Mouse (Mus musculus): ENCODE results near the gene Krt12.

Krt12 gene

DNA sequence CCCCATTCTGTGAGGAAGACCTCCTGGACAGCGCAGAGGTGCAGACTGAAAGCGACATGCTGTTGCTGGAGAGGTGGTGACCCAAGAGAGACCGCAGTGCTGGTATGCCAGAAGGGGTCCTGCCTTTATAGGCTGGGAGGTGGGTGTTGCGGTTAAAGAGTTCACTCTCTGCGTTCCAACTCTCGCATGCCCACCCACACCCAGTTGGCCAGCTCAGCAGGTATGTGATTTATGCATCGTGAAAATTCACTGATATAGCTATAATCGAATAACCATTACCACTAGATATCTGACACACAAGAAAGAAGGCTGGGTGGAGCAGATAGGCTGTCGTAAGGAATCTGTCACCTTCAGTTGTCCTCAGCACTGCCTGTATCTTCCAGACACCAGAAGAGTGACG, at the start of gene Krt12:
Krt12 (minus strand) TSS at position 101 of the 400 bp plus-strand sequence.
- no peak for DNase-seq

DNA sequence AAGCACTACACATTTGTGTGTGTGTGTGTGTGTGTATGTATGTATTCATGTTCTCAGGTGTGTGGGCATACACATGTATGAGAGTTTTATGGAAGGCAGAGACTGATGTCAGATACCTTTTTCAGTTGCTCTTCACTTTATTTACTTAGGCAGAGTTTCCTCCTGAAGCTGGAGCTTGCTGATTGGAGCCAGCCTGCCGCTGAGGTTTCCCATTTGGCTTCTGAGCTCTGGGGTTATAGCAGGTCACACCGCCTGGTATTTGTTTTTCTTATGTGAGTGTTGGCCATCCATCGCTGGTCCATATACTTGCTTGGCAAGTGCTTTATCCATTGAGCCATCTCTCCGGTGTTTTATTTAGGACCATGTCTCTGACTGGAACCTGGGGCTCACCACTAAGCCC, 47.2 kb upstream of the Krt12 start:
- no peak for DNase-seq

DNA sequence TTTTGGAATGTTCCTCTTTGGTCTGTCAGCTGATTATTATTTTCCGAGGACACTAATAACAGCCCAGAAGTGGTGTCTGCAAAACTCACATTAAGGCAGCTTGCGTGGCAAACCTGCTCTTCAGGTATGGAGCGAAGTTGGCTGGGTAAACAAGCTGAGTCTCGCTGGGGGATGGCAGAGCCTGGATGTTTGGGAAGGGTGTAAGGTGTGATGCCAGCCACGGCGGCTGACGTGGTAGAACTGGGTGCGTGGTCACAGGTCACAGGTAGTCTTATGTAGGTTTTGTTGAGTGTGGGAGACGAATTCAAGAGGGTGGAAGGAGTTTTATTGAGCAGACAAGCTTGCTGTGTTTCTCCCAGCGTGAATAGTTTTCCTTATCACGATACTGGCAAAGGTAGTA, 46.5 kb upstream of the Krt12 start:
- DNase-seq = no peak

DNA sequence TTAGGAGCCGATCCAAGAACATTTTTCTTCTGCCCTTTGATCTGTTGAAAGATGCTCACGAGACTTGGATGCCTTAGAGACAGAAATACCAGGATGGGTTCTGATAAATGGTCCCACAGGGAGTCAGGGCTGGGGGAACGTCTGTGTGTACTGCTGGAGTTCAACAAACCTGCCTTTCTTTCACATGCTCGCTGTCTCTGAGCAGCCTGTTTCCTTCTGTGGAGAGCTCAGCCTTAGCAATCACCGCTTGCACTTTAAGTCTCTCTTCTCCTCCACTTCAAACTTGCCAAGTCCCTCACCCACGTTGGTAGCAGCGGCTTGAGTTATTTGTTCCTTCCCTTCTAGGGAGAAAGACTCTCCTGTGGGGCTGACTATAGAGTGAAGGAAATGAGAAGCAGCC, 44.3 kb upstream of the Krt12 start:
- no peak for DNase-seq

DNA sequence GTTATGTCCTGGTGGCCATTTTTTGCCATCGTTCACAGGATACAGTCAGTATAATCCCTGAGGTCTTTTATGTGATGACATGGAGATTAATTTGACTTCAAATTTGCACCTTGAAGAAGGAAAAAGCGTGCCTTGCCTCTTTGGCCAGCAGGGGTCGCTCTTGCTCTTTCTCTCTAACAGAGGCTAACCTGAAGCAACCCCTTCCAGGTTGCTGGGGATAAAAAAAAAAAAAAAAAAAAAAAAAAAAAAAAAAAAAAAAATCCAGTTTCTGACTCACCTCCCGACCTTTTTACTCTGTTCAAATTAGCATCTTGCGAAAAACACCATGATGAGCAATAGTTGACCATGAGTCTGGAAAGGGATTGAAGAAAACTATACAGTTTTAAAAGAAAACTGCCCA, 42.8 kb upstream of the Krt12 start:
- DNase-seq = peak; percentile 69

DNA sequence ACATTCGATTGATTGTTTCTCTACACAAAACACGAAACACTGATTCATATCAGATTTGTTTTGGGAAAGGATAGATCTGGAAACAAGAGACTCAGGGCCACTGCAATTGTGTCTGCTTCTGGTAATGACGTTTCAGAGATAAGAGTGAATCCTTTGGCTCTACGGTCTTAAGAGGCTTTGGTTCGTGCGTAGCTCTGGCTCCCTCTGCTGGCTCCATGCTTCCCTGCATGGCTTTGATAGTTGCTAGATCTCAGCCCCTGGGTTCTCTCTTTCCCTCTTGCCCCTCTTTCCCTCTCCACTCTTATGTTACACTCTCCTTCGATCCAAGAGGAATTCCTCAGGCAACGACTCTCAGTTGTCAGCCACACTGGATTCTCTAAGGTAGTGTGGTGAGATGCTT, 41.1 kb upstream of the Krt12 start:
- DNase-seq = peak; percentile 20

DNA sequence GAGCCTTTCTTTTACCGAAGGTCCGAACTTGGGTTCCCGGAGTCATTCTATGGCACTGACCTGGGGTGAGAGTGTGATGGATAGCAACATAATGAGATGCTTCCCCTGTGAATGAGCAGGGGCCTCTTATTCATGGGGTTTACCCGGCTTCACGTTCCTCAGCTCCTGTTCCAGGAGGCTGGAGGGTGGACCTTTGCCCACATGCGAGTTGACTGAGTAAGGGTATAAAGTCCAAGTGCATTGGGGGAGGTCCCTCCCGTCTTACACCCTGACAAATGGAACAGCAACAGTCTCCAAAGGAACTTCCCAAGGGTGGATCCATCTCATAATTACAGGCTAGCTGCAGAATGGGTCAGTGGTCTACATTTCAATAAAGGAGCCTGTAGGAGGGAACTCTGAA, 39.7 kb upstream of the Krt12 start:
- no peak for DNase-seq

DNA sequence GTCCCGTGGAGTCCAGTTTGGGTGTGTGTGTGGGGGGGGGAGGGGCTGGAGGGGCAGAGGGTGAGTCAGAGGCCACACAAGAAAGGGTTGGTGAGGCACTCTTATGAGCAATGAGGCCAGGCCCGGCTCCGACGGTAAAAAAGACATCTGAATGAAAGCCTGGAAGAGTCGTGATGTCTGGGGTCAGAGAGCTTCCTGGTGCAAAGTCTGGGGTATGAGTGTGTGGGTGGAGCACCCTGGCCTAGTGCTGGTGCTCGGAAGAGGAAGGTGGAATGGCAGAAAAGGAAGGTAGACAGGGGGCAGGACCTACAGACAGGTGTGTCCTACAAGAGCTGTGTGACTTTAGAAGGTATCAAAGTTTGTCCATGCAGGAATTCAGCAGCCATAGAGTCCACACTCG, 36.8 kb upstream of the Krt12 start:
- DNase-seq = no peak

DNA sequence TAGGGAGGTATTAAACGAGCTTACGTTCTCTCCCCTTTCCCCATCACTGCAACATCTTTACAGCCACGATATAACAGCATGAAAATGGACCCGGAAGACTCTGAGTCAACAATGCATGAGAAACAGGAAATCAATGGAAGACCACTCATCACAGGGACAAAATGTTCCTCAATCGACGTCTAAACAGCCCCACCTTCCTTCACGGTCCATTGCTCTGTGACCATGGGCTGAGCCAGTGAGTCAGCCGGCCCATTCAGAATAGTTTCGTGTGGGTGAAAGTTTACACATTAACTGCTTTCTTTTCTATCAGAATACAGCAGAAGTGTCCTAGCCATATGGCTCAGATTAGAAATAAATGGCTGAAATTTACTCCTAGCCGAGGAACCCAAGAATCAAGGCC, 32.7 kb upstream of the Krt12 start:
- no peak for DNase-seq

DNA sequence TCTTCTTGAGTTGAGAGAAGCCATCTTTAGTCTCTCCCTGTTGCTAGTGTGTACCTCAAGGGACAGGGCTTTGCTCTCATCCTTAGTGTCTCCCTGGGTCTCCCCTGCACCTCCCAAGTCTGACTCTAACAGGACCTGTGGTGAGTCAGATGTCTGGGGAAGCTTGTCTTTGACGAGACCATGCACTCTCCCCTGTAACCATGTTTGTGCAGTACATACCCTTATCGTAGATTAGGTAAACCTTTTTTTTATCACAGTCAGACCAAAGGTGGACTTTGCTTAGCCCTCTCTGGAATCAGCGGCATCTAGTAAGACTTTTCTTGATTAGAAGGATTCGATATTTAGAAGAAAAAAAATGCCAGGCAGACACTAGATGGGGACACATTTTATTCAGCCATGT, 32.0 kb upstream of the Krt12 start:
- no peak for DNase-seq

DNA sequence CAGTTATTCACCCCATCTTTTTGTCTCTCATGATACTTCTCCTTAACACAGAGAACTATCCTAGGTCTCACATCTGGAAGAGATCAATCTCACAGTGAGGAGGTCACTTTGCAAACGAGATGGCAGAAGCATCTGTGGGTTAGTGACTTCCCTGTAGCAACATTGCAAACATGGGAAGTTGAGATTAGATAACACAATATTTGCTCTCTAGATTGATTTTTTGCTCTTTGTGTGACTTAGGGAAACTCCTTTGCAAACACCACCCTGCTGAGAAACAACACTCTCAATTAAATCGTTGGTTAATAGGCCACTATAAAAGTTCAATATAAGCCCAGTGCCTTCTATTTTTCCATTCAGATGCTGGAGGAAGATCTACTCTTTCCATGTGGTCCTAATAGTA, 26.7 kb upstream of the Krt12 start:
- DNase-seq = no peak

DNA sequence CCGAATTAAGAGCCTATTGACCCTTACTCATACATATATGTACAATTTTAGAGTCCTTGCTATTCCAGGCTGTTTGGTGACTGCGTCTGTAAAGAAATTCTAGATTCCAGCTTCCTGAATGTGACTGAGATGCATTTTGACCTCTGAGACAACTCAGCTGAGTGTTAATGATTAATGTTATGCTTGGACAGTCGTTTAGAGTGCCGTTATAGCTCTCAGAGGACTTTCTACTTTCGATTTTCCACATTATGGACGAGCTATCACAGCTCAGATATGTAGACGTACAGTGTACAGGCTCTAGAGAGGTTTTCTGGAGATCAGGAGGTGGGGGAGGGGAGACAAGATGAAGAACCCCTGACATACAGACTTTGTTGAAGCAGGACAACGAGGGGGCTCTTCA, 19.2 kb upstream of the Krt12 start:
- no peak for DNase-seq

DNA sequence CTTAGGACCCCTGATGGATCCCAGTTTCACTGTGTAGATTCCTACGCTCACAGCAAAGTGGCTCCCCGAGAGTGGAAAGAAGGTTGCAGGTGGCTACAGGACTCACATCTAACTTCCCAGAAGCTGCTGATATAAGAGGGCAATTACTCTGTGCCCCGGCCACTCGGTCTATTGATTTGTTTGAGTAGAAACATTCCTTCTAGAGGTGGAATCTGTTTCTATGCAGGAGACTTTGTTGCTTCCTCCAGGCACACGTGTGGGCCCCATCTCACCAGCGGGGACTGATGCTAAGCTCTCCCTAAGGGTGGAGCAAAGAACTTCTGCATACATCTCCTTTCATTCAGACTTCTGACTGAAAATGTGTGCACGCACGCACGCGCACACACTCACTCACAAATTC, 17.4 kb upstream of the Krt12 start:
- DNase-seq = no peak

DNA sequence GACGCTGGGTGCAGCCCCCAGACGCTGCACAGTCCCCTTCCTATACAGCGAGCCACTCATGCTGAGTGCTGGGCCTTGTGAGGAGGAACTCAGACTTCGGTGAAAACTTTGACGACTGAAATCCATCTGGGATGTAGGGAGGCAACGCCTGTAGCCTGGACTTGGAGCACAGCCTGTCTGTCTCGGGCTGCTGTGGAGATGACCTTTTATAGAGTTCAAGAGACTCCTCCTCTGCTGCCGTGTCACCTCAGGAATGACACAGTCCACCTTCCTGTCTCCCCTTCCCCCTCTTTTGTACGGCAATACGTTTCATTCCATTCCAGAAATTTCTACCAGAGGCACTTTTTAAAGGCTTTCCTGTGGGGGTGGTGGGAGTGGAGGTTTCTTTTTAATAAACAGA, 15.9 kb upstream of the Krt12 start, which contains the start of gene Krt20:
Krt20 (minus strand) TSS at position 179 of the 400 bp plus-strand sequence.
- no peak for DNase-seq

DNA sequence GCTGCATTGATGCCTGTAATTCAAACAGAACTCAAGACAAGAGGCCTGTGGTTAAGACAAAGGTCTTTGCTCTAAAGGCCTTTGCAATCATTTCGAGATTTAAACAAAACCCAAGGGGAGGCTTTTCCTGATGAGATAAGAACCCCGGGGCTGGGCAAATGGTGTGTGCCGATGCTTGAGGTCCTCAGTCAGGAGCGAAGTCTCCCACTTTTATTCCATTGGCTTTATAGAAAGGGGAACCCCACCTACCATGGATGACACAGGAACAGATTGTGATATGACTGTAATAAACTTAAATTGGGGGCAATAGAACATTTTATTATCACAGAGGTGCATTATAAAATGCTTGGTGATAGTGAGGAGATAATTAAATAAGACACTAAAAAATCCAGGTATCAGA, 14.6 kb upstream of the Krt12 start:
- no peak for DNase-seq

DNA sequence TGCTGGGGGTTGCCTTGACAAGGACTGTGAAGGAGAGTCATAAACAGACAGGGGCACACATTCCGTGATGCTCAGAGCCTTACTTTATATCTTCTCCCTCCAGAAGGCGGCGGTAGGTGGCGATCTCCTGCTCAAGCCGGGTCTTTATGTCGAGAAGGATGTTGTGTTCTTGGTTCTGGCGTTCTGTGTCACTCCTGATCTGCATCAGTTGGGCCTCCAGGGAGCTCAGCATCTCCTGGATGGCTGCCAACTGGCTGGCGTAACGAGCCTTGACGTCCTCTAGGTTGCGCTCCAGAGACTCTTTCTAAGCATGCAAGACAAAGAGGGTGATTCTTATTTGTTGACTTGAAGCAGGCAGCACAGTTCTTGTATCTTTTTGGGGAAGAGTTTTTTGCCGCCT, 8.6 kb upstream of the Krt12 start:
- no peak for DNase-seq

DNA sequence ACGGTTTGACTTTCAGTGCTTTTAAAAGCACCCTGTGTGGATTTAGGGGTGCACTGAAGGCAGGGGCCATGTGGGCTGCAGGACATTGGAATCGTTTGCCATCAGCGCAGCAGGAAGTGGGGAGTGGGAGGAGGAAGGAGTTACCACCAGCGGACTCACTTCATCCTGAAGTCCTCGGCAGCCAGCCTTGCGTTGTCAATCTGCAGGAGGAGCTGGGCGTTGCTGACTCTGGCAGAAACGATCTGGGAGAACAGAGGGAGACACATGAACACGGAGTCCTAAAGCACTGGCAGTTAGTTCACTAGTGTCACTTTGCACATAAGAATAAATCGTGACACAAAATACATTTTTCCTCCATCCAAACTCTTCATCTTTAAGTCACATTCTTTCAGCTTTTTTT, 1.5 kb downstream of the Krt12 start:
- no peak for DNase-seq

DNA sequence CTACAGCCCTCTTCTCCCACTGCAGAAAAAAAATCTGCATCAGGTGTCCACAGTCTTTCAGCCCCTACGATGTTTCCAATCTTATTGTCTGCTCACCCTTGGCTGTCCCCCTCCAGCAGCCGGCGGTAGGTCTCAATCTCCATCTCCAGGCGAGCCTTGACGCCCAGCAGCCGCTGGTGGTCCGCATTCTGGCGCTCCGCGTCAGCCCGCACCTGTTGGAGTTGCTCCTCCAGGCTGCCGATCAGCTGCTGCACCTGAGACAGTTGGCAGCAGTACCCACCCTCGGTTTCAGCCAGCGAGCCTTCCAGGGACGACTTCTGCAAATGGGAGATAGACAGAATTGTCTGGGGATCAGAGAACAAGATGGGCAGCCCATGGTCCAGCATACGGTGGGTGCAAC, 4.2 kb downstream of the Krt12 start:
- DNase-seq = no peak

DNA sequence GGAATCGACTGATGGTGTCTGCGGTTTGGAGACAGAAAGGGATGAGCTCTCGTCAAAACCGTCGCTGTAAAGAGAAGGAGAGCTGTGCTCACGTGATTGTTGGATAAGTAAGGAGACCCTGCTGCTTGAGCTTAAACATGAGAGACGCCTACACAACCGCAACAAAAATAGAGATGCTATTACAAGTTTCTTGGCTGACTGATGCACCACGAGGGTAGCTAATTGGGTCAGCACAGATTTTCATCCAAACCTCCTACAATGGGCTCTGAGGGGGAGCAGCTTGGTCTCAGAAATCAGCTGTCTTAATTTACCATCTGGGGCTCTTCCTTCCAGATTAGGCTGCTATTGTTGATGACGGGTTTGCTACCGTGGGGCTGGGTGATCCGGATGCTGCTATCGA, 5.2 kb downstream of the Krt12 start:
- DNase-seq = no peak

DNA sequence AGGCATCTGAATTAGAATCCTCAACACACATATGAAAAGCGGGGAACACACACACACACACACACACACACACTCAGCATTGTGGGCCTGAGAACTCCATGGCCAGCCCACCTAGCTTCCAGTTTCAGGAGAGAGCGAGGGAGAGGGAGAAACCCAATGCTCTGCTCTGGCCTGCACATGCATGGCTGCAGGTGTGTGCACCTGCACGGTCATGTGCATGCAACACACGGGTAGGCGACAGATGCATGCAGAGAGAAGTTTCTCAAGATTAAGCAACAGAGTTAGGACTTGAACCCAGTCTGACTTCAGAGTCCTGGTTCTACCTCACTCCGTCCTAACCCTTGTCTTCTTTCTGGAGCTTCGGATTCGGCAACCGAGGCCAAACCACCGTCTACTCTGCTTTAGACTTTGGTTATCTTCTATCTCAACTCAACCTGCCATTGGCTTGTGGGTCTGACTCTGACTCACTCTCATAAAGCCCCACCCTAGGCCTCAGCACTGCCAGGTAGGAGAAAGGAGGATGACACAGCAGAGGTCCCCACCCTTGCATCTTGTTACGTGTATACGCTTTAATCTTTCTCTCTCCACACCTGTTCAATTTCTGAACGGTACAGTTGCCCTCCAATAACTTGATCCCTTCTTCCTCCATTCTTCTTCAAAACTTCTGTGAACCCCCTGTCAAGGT, 7.5 kb downstream of the Krt12 start:
- no peak for DNase-seq

DNA sequence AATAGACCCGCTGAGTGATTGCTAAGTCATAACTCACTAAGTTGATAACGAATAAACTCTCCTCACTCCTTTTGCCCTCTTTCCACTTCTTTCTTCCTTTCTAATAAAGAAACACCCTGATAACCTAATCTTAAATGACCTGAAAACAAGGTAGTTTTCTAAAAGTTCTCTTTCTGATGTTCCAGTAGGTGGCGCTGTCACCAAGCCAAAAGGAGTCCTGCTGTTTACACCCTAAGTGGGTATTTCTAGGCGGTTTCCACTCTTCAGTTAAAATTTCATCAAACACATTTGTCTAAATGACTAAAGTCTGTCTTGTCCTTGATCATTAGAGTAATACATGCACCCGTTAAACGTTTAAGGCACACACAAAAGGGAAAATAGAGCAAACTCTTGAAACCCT, 8.8 kb downstream of the Krt12 start:
- no peak for DNase-seq

DNA sequence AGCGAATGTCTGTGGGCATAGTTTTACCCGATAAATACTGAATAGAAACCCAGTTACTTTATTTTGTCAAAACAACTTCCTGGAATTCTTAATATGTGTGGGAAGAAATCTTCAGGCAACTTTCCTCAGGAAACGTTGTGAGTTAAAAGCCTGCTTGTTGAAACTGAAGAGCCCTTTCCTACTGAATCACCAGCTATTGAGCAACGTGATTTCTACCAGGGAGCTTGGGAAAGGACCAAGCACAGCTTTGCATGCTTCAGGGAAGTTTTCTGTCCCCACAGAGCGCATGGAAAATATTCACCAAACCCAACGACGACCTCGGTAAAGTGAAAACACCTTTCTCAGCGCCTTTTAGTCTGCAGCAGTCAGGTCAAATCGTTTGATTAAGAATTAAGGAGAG, 15.9 kb downstream of the Krt12 start:
- DNase-seq = no peak

DNA sequence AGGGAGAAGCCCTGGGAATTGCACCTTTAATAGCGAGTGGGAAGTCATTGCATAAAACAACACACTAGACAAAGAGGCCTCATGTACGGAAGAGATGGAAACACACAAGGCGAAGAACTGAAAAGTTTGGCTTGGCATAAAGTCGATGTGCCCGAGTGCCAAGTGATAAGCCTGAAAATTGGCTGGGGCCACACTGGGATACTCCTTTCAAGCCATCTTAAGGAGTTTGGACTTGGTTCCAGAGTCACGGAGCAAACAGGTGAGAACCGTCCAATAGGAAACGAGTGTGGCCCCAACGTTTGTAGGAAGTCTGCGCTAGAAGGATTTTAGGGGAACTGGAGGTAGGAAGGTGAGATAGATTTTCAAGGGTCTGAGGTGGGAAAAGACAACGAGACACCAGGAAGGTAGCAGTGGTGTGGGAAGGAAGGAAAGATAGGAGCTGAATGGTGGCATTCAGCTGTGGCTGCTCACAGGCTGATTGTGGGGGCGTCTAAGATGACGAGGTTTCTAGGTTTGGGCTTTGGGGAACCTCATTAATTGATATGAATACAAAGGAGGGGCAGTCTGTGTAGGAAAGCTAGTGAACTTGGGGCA, 22.0 kb downstream of the Krt12 start:
- DNase-seq = no peak

DNA sequence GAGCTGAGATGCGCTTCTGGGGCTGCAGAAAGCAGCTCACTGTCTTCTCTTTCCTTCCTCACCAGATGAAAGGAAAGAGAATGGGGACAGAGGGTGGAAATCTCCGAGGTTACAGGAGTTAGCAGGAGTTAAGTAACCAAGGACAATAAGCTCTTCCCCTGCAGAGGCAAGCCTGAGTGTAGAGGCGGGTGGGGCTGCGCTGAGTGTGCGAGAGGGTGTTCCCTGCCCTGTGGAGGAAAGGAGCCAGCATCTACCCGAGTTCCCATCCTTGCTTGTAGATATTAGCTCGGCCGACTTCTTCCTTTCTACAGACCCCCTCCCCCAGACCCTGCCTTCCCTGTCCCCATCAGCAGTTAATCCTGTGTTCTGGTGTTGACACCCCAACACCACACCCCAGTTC, 23.2 kb downstream of the Krt12 start:
- DNase-seq = no peak

DNA sequence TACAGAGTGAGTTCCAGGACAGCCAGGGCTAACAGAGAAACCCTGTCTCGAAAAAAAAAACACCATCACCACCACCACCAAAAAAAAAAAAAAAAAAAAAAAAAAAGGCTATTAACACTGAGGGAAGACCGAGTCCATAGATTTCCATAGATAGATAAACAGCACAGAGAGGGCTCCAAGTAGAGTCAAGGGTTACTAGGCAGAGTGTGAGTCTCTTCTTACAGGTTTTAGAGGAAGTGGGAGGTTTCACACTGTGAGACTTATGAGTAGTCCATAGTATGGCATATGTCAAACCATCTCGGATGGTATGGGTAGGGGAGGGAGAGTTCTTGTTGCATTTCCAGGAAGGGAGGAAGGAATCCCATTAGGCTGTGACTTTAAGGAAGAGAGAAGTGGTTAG, 24.0 kb downstream of the Krt12 start:
- DNase-seq = no peak

All from cerebellum, adult 11 months (tissue).